Mouse (Mus musculus) myocyte (in vitro differentiated cells): ENCODE measurements around the gene Ptprj. TPM values are rescaled to one million over a fixed set of nuclear protein-coding genes. Genes with fewer than 3 reads are reported as not detected.

Experiments
- polyA plus RNA-seq: library from polyadenylated mRNA; unstranded; fragments of >200 nt; fragmentation: generic; extraction: Trizol; gene quantifications from one replicate; pipeline ENCODE4 v1.2.1, GENCODE M21; 2012; ENCODE audit warnings: missing spikeins

Ptprj gene
- polyA plus RNA-seq, 1 experiment = 1.6 TPM

Other genes with a start within 250 kb of the Ptprj start
- gene Olfr1274-ps, start 182.0 kb downstream of the Ptprj start, polyA plus RNA-seq = not detected
- 7.8 TPM for gene Nup160, start 96.6 kb upstream of the Ptprj start, polyA plus RNA-seq
- gene Fnbp4, start 164.7 kb upstream of the Ptprj start, polyA plus RNA-seq = 9.3 TPM
- gene Agbl2, start 202.1 kb upstream of the Ptprj start, polyA plus RNA-seq = not detected